Mouse (Mus musculus): ENCODE measurements around the gene Aox2. TPM values are rescaled to one million over a fixed set of nuclear protein-coding genes. Genes with fewer than 3 reads are reported as not detected.
A peak's percentile ranks its signal among the peaks of the same experiment; 100 is the strongest.
"Not testable (repeated sequence)": the region's sequence is repeated elsewhere in the genome, so short reads cannot be mapped to it uniquely, and the experiment has no call there.

The Aox2 gene
- polyA plus RNA-seq, 1 experiment from 2014 or later: 0.09 TPM

- WGBS: 77% methylated on average over 19 of the region's 19 CpGs
- Histone ChIP-seq H3K36me3 (no peaks in the 10 kb centered on the region), H3K27ac (no peak overlapping the region)
Measured at GRCm38 (mm10) chr1:58358958-58359901, 81.1 kb downstream of the Aox2 start.

GRCm38 (mm10) chr1:58362296-58362695 is 84.2 kb downstream of the Aox2 start:
- peaks cover 6% of the 10 kb centered on the region for H3K4me1 ChIP-seq
- H3K9me3 ChIP-seq: peaks cover 5% of the 10 kb centered on the region; the same call in 1 of the 2 replicates
- ATAC-seq (ENCODE audit: low FRiP score, low read depth): no peak
- H3K27ac ChIP-seq: no peak overlapping the region
- no peak overlapping the region for H3K9ac ChIP-seq
- no peak overlapping the region for H3K4me2 ChIP-seq (replicated peaks)
- no peaks in the 10 kb centered on the region for H3K27me3 ChIP-seq
- no peaks in the 10 kb centered on the region for H3K36me3 ChIP-seq
- WGBS: 68% methylated on average over 4 of the region's 4 CpGs
- no peak overlapping the region for H3K4me3 ChIP-seq

More at GRCm38 (mm10) chr1:58358958-58359901, 81.1 kb downstream of the Aox2 start:
- H3K9me3 ChIP-seq: no peaks in the 10 kb centered on the region
- no peak for ATAC-seq (ENCODE audit: low FRiP score, low read depth)
- no peak overlapping the region for H3K4me2 ChIP-seq (replicated peaks)
- H3K4me1 ChIP-seq: no peaks in the 10 kb centered on the region
- no peaks in the 10 kb centered on the region for H3K27me3 ChIP-seq
- no peak overlapping the region for H3K9ac ChIP-seq
- no peak overlapping the region for H3K4me3 ChIP-seq

- 69% methylated on average over 12 of the region's 12 CpGs for WGBS
- Histone ChIP-seq H3K27me3 (no peaks in the 10 kb centered on the region), H3K9ac (no peak overlapping the region), H3K9me3 (peaks cover 8% of the 10 kb centered on the region; the same call in 1 of the 2 replicates), H3K4me3 (no peak overlapping the region), H3K4me1 (peaks cover 6% of the 10 kb centered on the region), H3K36me3 (no peaks in the 10 kb centered on the region), H3K27ac (no peak overlapping the region), H3K4me2 (replicated peaks) (no peak overlapping the region)
- ATAC-seq (ENCODE audit: low FRiP score, low read depth): no peak
Measured at GRCm38 (mm10) chr1:58364551-58364950, 86.4 kb downstream of the Aox2 start.

- H3K36me3 ChIP-seq: no peaks in the 10 kb centered on the region
- no peak overlapping the region for H3K9ac ChIP-seq
- peaks cover 8% of the 10 kb centered on the region; the same call in 1 of the 2 replicates for H3K9me3 ChIP-seq
- no peaks in the 10 kb centered on the region for H3K27me3 ChIP-seq
- no peak overlapping the region for H3K4me2 ChIP-seq (replicated peaks)
- no peak for ATAC-seq (ENCODE audit: low FRiP score, low read depth)
- H3K4me3 ChIP-seq: no peak overlapping the region
- WGBS: 96% methylated on average over 3 of the region's 3 CpGs
- H3K27ac ChIP-seq: no peak overlapping the region
- peaks cover 6% of the 10 kb centered on the region for H3K4me1 ChIP-seq
Measured at GRCm38 (mm10) chr1:58365829-58366228, 87.7 kb downstream of the Aox2 start.

DNA sequence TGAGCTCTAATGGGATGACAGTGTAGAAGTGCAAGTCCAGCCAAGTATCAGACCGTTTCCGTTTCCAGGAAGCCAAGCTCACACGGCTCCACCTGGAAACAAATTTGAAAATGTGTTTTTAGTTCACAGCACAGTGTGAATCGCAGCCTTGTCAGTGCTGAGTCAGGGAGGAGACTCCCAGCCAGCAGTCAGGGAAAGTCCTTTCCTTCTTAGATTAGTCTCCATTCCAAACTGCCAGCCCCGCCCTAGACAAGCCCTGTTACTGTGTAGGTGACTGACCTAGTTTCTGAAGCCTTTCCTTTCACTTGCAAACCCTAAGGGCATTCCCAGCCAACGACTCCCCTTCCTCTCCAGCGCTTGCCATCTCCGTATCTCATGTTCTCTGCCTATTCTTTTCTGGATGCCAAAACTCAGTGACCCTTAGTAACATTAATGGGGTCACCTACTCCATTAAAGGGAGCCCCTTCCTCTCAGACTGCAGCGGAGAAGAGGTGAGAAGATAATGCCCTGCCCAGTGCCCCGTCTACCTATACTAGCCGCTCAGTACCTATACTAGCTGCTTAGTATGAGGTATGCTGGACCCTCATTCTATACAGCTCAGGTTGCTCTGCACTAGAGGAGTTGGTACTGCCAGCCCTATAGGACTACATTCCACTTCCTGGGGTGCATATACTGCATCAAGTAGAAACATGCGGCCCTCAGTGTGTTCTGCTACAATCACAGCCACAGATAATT is 88.8 kb downstream of the Aox2 start:
- WGBS: 78% methylated on average over 12 of the region's 12 CpGs
- no peaks in the 10 kb centered on the region for H3K27me3 ChIP-seq
- no peaks in the 10 kb centered on the region for H3K36me3 ChIP-seq
- H3K9ac ChIP-seq: no peak overlapping the region
- H3K4me3 ChIP-seq: no peak overlapping the region
- H3K4me2 ChIP-seq (replicated peaks): no peak overlapping the region
- peaks cover 6% of the 10 kb centered on the region for H3K4me1 ChIP-seq
- no peak for ATAC-seq (ENCODE audit: low FRiP score, low read depth)
- peaks cover 8% of the 10 kb centered on the region; the same call in 1 of the 2 replicates for H3K9me3 ChIP-seq
- H3K27ac ChIP-seq: no peak overlapping the region

DNA sequence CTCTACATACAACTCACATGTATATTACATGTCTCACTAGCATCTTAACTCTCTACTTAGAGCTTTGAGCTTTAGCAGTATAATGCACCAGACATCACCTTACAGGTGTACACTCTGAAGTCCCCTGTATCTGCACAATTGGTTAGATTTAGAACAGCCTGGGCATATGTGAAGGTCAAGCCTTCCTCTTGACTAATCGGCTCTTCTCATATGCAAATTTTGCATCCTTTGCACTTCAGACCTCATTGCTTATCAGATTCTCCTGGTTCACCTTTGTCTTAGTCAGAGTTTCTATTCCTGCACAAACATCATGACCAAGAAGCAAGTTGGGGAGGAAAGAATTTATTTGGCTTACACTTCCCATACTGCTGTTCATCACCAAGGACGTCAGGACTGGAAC is 91.6 kb downstream of the Aox2 start:
- Histone ChIP-seq H3K9ac (no peak overlapping the region), H3K9me3 (peaks cover 4% of the 10 kb centered on the region; the same call in 1 of the 2 replicates), H3K4me1 (peaks cover 6% of the 10 kb centered on the region), H3K4me2 (replicated peaks) (no peak overlapping the region), H3K27me3 (no peaks in the 10 kb centered on the region), H3K4me3 (no peak overlapping the region), H3K36me3 (no peaks in the 10 kb centered on the region), H3K27ac (no peak overlapping the region)
- no peak for ATAC-seq (ENCODE audit: low FRiP score, low read depth)
- WGBS: 77% methylated on average over 2 of the region's 2 CpGs

DNA sequence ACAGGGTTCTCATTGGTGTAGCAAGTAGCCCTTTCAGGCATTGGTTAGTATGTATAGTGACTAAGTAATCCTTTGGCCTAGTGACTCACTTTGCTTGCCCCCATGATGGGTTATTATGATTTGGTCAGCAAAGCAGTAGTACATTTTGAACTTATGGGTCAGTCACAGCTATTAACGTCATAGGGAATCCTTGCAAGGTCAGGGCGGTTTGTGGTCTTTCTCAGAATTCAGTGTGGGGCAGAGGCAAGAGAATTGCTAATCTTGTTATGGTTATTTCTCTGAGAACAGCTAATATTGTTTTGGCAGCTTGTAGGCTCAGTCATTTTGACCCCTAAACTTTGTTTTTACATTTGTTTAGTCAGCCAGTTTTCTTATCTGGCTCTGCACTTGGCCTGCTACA is 96.1 kb downstream of the Aox2 start:
- not testable (repeated sequence) for H3K9ac ChIP-seq; H3K4me1 ChIP-seq; ATAC-seq (ENCODE audit: low FRiP score, low read depth); H3K4me2 ChIP-seq (replicated peaks); H3K27me3 ChIP-seq; H3K9me3 ChIP-seq; H3K27ac ChIP-seq; H3K4me3 ChIP-seq; H3K36me3 ChIP-seq
- 81% methylated on average over 2 of the region's 2 CpGs for WGBS

GRCm38 (mm10) chr1:58375574-58376147 is 97.5 kb downstream of the Aox2 start:
- no peak overlapping the region for H3K4me2 ChIP-seq (replicated peaks)
- no peaks in the 10 kb centered on the region for H3K9me3 ChIP-seq
- no peaks in the 10 kb centered on the region for H3K27me3 ChIP-seq
- ATAC-seq (ENCODE audit: low FRiP score, low read depth): no peak
- H3K4me3 ChIP-seq: no peak overlapping the region
- H3K9ac ChIP-seq: no peak overlapping the region
- no peaks in the 10 kb centered on the region for H3K4me1 ChIP-seq
- no peaks in the 10 kb centered on the region for H3K36me3 ChIP-seq
- 76% methylated on average over 3 of the region's 3 CpGs for WGBS
- H3K27ac ChIP-seq: no peak overlapping the region

GRCm38 (mm10) chr1:58382586-58383281 is 104.6 kb downstream of the Aox2 start:
- no peaks in the 10 kb centered on the region for H3K4me1 ChIP-seq
- no peak for ATAC-seq (ENCODE audit: low FRiP score, low read depth)
- no peaks in the 10 kb centered on the region for H3K27me3 ChIP-seq
- H3K27ac ChIP-seq: no peak overlapping the region
- no peak overlapping the region for H3K9ac ChIP-seq
- H3K4me3 ChIP-seq: no peak overlapping the region
- WGBS: 69% methylated on average over 5 of the region's 5 CpGs
- H3K9me3 ChIP-seq: no peaks in the 10 kb centered on the region
- H3K4me2 ChIP-seq (replicated peaks): no peak overlapping the region
- H3K36me3 ChIP-seq: no peaks in the 10 kb centered on the region

DNA sequence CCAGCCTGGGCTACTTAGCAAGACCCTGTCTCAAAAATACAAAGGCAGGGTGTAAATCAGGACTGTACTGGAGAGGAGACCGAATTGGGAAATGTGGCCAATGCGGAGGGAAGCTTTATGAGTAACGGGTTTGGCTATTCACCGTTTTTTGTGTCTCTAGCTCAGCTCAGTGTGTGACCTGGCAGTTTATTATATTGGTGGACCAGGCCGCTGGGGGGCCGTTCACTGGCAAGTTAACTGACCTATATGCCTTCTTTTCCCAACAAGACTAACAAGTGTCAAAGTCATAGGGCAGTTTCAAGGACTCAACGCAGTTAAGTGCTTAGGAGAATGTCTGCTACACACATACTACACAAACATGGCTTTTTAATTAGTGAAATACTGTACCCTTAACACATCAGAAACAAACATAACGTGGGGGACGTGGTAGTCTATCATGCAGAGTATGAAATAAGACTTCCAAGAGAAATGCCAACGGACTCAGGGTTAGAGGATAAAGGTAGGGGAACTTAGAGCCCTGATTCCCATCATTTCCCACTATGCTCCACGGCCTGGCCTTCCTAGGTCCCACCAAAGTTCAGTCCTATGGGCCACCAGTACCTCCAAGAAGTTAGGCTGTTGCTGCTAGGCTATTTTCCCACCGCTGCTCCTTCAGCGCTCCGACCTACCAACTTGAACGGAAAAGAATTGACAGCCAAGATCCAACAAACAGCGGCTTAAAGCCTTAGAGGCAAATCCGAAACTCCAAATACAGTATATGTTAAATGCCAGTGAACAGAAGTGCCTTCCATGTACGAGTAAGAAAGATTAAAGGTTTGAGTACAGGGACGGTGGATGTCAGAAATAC is 113.5 kb downstream of the Aox2 start:
- Histone ChIP-seq H3K27ac (peak overlapping the region; percentile 98; the same call in 1 of the 2 replicates), H3K9me3 (no peaks in the 10 kb centered on the region), H3K36me3 (peaks cover 21% of the 10 kb centered on the region), H3K27me3 (no peaks in the 10 kb centered on the region), H3K4me2 (replicated peaks) (peak overlapping the region; percentile 81), H3K4me3 (peak overlapping the region; percentile 95), H3K9ac (peak overlapping the region; percentile 97), H3K4me1 (peaks cover 22% of the 10 kb centered on the region)
- 40% methylated on average over 19 of the region's 19 CpGs for WGBS
- ATAC-seq (ENCODE audit: low FRiP score, low read depth): no peak

DNA sequence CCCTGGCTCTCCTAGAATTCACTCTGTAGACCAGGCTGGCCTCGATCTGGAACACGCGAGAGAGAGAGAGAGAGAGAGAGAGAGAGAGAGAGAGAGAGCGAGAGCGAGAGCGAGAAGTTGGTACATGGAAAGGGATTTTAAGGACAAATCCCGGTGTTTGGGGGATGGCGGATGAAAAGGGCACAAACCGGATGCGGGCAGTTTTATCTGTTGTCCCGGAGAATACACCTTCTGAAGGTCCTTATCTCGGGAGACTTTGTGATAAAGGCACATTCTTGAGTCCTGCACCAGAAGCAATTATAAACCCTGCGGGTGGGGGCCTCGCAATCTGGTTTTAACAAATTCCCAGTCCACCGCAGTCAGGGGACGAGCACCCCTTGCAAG is 114.1 kb downstream of the Aox2 start:
- Histone ChIP-seq H3K4me3 (peak overlapping the region; percentile 95), H3K9ac (peak overlapping the region; percentile 97), H3K4me2 (replicated peaks) (peak overlapping the region; percentile 81), H3K36me3 (peaks cover 27% of the 10 kb centered on the region), H3K4me1 (peaks cover 22% of the 10 kb centered on the region), H3K9me3 (no peaks in the 10 kb centered on the region), H3K27ac (peak overlapping the region; percentile 98), H3K27me3 (no peaks in the 10 kb centered on the region)
- under 1% methylated on average over 16 of the region's 16 CpGs for WGBS
- 0 out of 2 replicates have a peak, but pooled peaks have one; percentile 1 for ATAC-seq (ENCODE audit: low FRiP score, low read depth)
